Mouse (Mus musculus): ENCODE measurements around the gene Msl3. TPM values are rescaled to one million over a fixed set of nuclear protein-coding genes. Genes with fewer than 3 reads are reported as not detected.

Gene Msl3
- total and polyA plus RNA-seq, 3 experiments: 27.6 to 79.9 (median 42.7) TPM

DNA sequence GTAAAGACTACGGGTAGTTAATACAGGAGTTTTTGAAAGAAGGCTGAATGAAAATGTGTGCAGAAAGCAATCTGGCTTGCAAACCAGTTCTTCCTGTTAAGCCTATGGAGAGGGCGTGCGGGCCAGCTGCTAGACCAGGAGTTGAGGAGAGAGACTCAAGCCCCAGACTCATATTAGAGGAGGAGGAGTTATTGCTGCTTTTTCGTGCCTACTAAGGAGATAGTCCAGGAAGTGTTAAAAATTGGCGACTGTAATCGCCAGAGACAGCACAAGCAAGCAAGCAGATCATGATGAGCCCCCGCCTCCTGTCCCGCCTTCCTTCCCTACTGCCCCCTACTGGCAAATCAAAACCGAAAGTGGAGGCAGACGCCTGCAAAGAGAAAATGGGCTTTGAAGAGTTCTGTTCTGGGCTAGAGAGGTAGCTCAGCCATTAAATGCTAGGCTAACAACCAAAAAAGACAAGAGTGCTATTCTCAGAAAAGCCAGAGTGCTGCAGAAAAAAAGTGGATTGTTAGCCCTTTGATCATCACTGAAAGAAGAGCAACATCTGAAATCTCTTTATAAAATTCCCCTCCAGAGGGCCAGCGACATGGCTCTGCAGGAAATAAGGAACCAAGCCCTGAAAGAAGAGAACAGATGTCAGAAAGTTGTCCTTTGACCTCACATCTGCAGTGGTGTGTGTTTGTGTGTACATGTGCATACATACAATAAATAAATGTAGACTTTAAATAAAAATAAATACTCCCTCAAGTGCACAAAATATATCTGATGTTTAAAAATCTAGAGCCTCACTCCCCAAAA lies 33.9 kb downstream of the Msl3 start:
- dilution Hi-C loops (cut with MboI; ENCODE audit: extremely low pct_ligation_motif_present, extremely low pct_unique_long_range_greater_than_20kb, low sequenced_read_pairs): no loop called here
- in situ Hi-C loops (cut with MboI; ENCODE audit: low pct_ligation_motif_present, low pct_unique_long_range_greater_than_20kb, low sequenced_read_pairs): no loop called here

More for the DNA sequence above, 33.9 kb downstream of the Msl3 start:
- Histone ChIP-seq H3K27ac (ENCODE audit: insufficient read depth, low read depth) (no peak overlapping the region), H3K4me1 (ENCODE audit: control insufficient read depth in 1 of 2, insufficient read depth in 2 of 2) (peaks cover 0 to 2% of the 10 kb centered on the region in 2 experiments; a peak in 2 of 4 replicates), H3K27me3 (replicated peaks) (no peaks in the 10 kb centered on the region), H3K36me3 (replicated peaks in 1 of 2; ENCODE audit: control insufficient read depth in 1 of 2, insufficient read depth in 1 of 2, low read length in 1 of 2) (no peaks in the 10 kb centered on the region), H3K79me2 (replicated peaks; ENCODE audit: control insufficient read depth, extremely low read depth, insufficient read depth, poor library complexity, severe bottlenecking) (no peaks in the 10 kb centered on the region), H3K9ac (ENCODE audit: insufficient read depth, low read depth) (peak overlapping the region; percentile 44), H3K9me3 (replicated peaks; ENCODE audit: low read length) (no peaks in the 10 kb centered on the region), H3K4me2 (ENCODE audit: insufficient read depth, low read depth, poor library complexity, severe bottlenecking) (peak overlapping the region; percentile 67; the same call in 1 of the 2 replicates), H3K4me3 (replicated peaks in 1 of 3; ENCODE audit: low read depth in 2 of 3, low read length in 2 of 3, poor library complexity in 1 of 3) (peak overlapping the region; percentile 30 to 57 (median 39))
- peak; percentile 69 for DNase-seq (ENCODE audit: extremely low read depth)
- TF ChIP-seq SIN3A (IDR thresholded peaks at IDR 0.05; ENCODE audit: low read length) (0 out of 2 replicates have a peak, but pooled peaks have one; percentile 30), ELF1 (IDR thresholded peaks at IDR 0.05; ENCODE audit: low read depth, low read length) (no peak), ZNF384 (IDR thresholded peaks at IDR 0.05; ENCODE audit: low read depth, low read length) (no peak), BHLHE40 (IDR thresholded peaks at IDR 0.05; ENCODE audit: low read depth, low read length) (no peak), JUND (conservative IDR thresholded peaks at IDR 0.05; ENCODE audit: low read depth, low read length) (no peak), CHD1 (IDR thresholded peaks at IDR 0.05; ENCODE audit: low read depth, low read length) (no peak), UBTF (IDR thresholded peaks at IDR 0.05; ENCODE audit: low read depth, low read length) (no peak), GABPA (IDR thresholded peaks at IDR 0.05; ENCODE audit: insufficient replicate concordance, low read depth, low read length) (no peak), MXI1 (IDR thresholded peaks at IDR 0.05; ENCODE audit: low read depth, low read length) (0 out of 2 replicates have a peak, but pooled peaks have one; percentile 22), RAD21 (IDR thresholded peaks at IDR 0.05; ENCODE audit: low read depth, low read length) (no peak), USF2 (conservative IDR thresholded peaks at IDR 0.05; ENCODE audit: low read depth, low read length) (no peak), MYC (IDR thresholded peaks at IDR 0.05; ENCODE audit: low read depth, low read length) (no peak), NELFE (IDR thresholded peaks at IDR 0.05; ENCODE audit: low read depth, low read length) (0 out of 2 replicates have a peak, but pooled peaks have one; percentile 33), POLR2A (IDR thresholded peaks at IDR 0.05; ENCODE audit: low read depth, low read length) (peak; percentile 24; the same call in 1 of the 2 replicates), EP300 (IDR thresholded peaks at IDR 0.05; ENCODE audit: low read length) (no peak), TCF12 (IDR thresholded peaks at IDR 0.05; ENCODE audit: low read depth, low read length) (no peak), ETS1 (conservative IDR thresholded peaks at IDR 0.05; ENCODE audit: low read depth, low read length) (no peak), TBP (conservative IDR thresholded peaks at IDR 0.05; ENCODE audit: low read depth, low read length) (no peak), HCFC1 (IDR thresholded peaks at IDR 0.05; ENCODE audit: low read depth, low read length) (no peak), MAFK (IDR thresholded peaks at IDR 0.05; ENCODE audit: insufficient replicate concordance, low read length) (no peak), CTCF (conservative IDR thresholded peaks at IDR 0.05 in 1 of 2, IDR thresholded peaks at IDR 0.05 in 1 of 2; ENCODE audit: low read depth in 2 of 2, low read length in 2 of 2) (peak in 1 of 2 experiments; percentile 60; a peak in 2 of 4 replicates), MAZ (IDR thresholded peaks at IDR 0.05; ENCODE audit: low read depth, low read length) (peak; percentile 78; the same call in 1 of the 2 replicates)

Other genes with a start within 250 kb of the Msl3 start
- gene Frmpd4, start 96.7 kb downstream of the Msl3 start, total RNA-seq (2012; rRNA removed): not detected in 2 replicates
- not detected in 2 replicates for gene Frmpd4, start 96.7 kb downstream of the Msl3 start, total RNA-seq (2014; rRNA removed)
- gene Frmpd4, start 96.7 kb downstream of the Msl3 start, polyA plus RNA-seq (2012; ENCODE audit: insufficient read length, low read depth): not detected in 2 replicates
- gene Arhgap6, start 121.2 kb upstream of the Msl3 start, total RNA-seq (2012; rRNA removed): 0.08 and 0.13 TPM in 2 replicates
- 0.46 and 0.54 TPM in 2 replicates for gene Arhgap6, start 121.2 kb upstream of the Msl3 start, total RNA-seq (2014; rRNA removed)
- gene Arhgap6, start 121.2 kb upstream of the Msl3 start, polyA plus RNA-seq (2012; ENCODE audit: insufficient read length, low read depth): 0.38 and 0.47 TPM in 2 replicates